Mouse (Mus musculus) lung, adult 2 months (tissue): ENCODE measurements around the gene Syt13.

Experiments
- CTCF ChIP-seq: fragments of 200-500 bp; IDR thresholded peaks from 2 replicates; pipeline ENCODE4 v1.5.1; 2011; ENCODE audit warnings: mild to moderate bottlenecking, low read length, control low read depth; ENCODE audit not compliant: insufficient read depth
- POLR2A ChIP-seq: fragments of 200-500 bp; IDR thresholded peaks from 2 replicates; pipeline ENCODE4 v1.6.1; 2011; ENCODE audit warnings: low read depth, mild to moderate bottlenecking, control low read depth, low read length, borderline replicate concordance; ENCODE audit errors: extremely low read depth

DNA sequence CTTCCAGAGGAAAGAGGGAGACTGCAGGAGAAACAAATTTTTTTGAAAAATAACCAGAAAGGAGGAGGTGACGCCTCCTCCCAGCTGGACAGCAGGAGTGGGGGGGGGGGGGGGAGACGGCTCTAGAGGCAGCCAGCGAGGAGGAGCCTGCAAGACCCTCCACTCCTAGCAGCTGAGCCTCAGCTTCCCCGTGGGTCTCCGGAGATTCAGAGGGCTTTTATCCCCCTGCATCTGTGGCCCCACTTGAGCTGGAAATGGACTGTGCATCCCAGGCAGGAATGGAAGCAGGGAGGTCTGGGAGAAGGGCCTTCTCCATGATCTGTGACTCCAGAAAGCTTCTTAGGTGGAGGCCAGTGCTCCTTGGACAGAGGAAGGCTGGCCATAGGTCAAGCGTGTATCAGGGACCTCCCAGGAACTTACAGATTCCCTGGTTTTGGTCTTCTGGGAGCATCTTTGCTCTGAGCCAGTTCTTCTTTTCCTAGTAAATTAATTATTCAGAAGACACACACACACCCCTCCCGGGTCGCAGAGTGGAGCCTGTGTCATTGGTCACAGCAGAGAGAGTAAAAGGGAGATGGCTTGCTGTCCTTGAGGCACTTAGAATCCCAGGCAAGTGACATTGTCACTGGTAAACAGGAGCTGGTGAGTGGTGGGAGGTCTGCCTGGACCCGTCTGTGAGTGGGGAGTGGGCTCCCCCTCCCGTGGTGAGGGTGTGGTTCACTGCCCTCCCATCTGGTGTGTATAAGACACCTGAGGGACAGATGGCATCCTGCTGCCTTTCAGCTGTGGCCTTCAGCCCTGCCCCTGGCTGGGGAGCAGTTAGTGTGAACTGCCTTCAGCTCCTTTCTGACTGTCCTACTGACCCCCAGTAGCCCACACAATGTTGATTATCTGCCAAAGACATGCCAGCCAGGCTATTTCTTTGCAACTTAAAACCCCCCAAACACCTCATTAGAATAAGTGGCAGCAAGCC lies 1.0 kb downstream of the Syt13 start:
- TF ChIP-seq CTCF (no peak), POLR2A (no peak)
